Mouse (Mus musculus): ENCODE results near the gene Aldoc.

Aldoc gene

DNA sequence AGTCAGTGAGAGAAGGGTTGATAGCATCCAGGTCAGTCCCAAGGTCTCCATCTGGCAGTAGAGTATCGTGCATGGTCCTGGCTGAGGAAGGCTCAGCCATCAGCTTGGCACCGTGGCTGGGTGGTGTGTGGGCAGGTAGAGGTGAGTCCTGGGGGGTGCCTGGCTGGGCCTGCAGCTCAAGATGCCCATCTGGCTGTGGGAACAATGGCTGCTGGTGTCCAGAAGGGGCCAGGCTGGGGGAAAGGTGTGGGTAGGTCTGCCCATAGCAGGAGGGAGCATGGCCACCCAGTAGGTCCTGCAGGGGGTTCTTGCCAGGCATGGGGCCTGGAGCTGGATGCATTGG is 38.0 kb downstream of the Aldoc start:
- DNase-seq (ENCODE audit: low spot score in 2 of 2) = no peak

DNA sequence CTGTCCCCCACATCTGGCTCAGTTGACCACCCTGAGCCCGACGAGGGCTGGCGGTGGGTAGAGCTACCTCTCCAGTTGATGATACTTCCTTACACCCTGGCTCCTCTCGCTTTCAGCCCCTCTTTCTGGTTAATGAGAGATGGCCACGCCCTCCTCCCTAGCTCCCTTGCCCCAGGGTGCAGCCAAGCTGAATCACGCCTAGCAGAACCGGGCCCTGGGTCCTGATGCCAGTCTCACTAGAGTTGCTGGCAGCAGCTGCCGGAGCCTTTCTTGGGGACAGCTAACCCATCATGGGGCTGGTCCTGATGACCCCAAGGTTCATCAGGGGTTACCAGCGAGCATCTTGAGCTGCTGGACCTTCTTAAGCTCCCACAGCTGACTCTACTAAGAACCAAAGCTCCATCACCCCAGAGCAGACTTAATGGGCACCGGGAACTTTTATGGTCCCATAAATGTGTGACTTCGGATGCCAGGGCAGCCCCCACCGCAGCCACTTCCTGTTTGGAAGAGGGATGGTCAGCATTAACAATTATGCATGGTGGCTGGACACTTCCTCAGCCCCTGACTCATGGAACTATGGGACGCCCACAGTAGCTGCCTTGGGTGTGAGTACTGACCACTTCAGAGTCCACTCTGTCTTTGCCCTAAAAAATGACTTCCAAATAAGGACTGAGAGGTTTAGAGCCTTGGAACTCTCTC is 40.7 kb downstream of the Aldoc start:
- DNase-seq (ENCODE audit: low spot score in 2 of 2) = no peak

DNA sequence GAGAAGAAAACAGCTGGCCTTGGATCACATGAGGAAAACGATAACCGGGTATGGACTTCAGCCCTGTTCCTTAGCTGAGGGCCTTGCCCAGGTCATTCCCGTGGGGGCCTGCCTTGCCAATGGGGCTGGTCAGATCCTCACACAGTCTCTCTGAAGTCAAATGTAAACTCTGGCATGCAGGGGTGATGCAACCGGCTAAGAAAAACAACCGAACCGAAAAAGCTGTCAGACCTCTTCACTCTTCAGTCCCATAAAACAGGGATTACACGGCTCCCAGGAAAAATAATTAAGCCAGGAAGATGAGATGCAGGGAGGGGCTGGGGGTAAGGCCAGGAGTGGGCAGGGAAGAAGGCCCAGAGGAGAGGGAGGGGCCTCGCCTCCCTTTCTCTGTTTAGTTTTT is 41.3 kb downstream of the Aldoc start:
- DNase-seq (ENCODE audit: low spot score in 2 of 2) = no peak

DNA sequence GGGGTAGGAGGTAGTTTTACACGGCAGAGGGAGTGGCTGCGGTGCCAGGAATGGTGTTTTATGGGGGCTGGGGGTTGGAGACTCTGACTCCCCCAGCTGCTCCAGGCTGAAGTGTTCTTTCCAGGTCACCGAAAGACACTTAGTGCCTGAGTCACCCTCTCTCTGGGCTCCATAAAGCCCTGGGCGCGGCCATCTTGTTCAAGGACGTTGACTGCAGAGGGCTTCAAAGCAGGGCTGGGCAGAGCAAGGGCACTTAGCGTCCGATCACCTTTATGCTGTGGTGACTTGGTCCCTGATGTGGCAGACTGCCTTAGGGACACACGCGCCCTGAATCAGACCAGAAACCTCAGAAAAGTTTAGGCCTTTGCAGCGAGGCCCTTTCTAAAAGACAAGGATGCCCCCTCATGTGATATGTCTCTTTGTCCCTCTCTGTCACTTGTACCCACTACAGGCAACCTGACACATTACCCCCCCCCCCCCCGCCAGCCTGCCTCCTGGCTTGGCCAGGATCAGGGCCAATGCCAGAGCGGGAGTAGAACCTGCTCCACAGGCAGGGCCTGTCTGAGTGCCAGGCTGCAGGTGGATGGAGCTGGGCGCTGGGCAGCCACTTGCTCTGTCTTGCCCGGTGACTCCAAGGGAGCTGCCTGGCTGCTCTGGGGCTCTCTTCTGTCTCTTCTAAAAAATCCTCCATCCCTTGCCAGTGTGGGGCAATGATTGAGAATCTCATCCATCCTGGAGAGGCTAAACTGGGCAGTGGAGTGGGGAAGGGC is 44.9 kb downstream of the Aldoc start:
- no peak for DNase-seq (ENCODE audit: low spot score in 2 of 2)

DNA sequence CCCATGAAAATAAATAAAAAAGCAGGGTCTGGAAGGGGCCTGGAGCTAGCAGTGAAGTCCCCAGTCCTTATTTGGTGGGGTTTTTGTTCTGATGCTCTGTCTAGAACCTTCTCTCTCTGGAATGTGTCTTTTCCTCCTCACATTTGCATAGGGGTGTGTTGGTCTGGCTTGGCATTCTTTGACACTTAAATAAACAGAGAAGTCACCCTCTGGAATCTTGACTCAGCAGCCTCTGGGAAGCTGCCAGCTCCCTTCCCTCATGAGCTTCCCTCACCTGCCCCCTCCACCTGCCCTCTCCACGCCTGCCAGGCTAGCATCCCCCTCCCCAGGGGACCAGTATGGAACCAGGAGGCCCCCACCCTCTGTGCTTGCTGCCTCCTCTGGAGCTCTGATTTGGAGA is 47.6 kb downstream of the Aldoc start:
- no peak for DNase-seq (ENCODE audit: low spot score in 2 of 2)

DNA sequence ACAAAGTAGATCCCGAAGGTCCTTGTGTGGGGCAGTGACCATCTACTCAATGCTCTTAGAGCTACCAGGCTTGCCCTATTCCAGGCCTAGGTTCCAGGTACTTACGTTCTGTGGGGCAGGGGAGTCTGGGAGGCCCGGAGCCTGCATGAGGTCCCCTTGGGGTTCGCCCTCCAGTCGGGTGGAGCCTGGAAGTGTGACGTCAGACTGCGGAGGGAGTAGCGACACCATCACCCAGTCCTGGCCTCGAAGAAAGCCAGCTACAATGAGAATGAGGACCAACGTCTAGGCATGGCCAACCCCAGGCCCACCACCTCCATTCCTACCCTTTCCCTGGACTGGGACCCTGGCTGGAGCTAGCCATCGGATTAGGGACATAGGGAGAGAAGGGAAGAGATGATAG is 48.9 kb downstream of the Aldoc start:
- no peak for DNase-seq (ENCODE audit: low spot score in 2 of 2)

DNA sequence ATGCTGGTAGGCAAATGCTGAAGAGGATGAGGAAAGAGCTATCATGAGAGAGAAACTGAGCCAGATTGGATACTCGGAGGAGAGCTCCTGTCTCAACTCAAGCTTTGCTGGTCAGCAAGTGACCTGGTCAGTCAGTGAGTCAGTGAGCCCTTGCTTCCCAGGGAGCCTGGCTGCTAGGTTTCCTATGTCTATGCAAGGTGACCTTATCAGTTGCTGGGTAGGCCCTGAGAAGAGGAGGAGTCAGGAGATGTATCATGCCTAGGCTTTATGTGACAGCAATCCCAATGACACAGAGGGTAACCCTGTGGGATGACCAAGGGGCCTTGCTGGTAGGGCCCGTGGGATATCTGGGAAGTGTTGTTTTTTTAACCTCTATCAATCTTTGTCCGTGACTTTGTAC is 49.4 kb downstream of the Aldoc start:
- no peak for DNase-seq (ENCODE audit: low spot score in 2 of 2)

DNA sequence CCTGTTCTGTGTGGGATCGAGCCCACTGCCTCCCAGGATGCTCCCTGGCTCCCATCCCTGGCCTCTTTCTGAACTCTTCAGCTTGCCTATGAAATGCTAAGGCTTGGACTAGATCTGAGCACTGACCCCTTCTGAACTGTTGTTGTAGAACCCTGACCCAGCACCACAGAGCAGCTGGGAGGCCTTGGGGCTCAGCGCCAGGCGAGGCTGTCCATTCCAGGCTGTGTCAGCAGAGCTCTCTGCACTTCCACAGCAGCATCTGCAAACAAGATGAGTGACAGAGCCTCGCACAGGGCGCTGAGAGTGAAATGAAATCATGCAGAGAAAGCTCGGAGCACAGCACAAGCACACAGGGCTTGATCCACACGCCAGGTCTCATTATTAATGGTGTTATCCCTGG is 49.8 kb downstream of the Aldoc start:
- DNase-seq (ENCODE audit: low spot score in 2 of 2) = no peak

DNA sequence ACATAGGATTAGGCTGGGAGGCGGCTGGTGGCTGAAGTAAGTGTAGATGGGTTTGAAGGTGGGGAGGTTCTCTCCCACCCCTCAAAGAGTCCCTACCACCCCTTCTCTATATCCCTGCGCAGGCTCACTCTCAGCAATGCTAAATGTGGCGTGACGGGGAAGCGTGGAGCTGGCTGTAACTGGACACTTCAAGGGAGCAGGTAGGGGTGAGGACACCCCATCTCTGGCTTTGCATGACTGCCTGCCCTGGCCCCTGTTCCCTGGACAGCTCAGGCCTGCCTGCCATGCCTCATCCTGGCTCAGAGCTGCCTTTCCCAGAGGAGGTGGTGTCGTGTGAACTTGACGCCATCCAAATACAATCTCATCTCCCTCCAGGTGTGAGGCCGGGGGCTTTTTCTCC is 51.4 kb downstream of the Aldoc start:
- DNase-seq (ENCODE audit: low spot score in 2 of 2) = no peak
